Mouse (Mus musculus): ENCODE data around the gene Scnn1a. TPM values are rescaled to one million over a fixed set of nuclear protein-coding genes. Genes with fewer than 3 reads are reported as not detected.

Gene Scnn1a
- polyA plus RNA-seq, 1 experiment from 2014 or later = 0.98 TPM

- peaks cover 22% of the 10 kb centered on the region; the same call in 1 of the 2 replicates for H3K27me3 ChIP-seq (ENCODE audit: insufficient read depth, poor library complexity, severe bottlenecking)
- WGBS = under 1% methylated on average over 27 of the region's 27 CpGs
- H3K4me1 ChIP-seq = peaks cover 58% of the 10 kb centered on the region
These were observed 29.2 kb downstream of the Scnn1a start for GRCm38 (mm10) chr6:125349575-125350230.

DNA sequence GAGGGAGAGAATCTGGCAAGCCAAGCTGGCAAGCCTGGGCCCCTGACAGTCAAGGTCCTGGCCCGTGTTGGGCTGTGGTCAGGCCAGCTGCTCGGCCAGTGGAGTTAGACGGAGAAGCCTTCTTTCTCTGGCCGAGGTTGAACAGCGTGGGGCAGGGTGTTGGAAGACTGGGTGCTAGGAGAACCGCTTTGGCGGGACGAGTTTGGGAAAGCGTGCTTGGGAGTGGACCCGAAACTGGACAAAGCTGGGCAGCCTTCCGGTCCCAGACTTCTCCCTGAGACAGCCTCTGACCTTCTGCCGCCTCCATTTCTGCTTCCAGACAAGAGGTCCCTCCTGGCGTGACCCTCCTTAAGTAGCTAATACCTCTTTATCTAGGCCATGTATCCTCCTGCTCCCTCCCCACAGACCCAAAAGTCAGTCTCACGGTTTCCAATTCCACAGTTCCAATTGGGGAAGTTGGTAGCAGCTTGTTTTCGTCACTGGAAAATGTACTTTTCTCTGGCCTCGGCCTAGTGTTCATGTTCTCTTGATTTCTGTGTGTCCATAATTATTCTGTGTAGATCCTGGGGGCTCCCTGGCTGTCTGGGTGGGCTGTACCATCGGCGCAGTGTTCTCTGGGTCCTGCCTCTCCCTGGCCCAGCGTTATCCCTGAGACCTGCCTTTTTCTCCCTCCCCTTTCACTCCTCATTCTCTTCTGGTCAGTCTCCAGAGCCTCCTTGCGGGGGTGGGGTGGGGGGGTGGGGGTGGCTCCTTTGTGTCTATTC lies 30.0 kb downstream of the Scnn1a start:
- DNase-seq (ENCODE audit: low spot score) = no peak
- H3K27me3 ChIP-seq (ENCODE audit: insufficient read depth, poor library complexity, severe bottlenecking) = peaks cover 16% of the 10 kb centered on the region; the same call in 1 of the 2 replicates
- H3K9me3 ChIP-seq = no peaks in the 10 kb centered on the region
- peak overlapping the region; percentile 78 for H3K4me3 ChIP-seq
- 5% methylated on average over 20 of the region's 20 CpGs for WGBS
- H3K36me3 ChIP-seq = no peaks in the 10 kb centered on the region
- peaks cover 66% of the 10 kb centered on the region for H3K4me1 ChIP-seq
- H3K27ac ChIP-seq = peak overlapping the region; percentile 86

More at GRCm38 (mm10) chr6:125349575-125350230, 29.2 kb downstream of the Scnn1a start:
- no peaks in the 10 kb centered on the region for H3K9me3 ChIP-seq
- DNase-seq (ENCODE audit: low spot score) = no peak
- H3K36me3 ChIP-seq = no peaks in the 10 kb centered on the region
- peak overlapping the region; percentile 78 for H3K4me3 ChIP-seq
- H3K27ac ChIP-seq = peak overlapping the region; percentile 86

GRCm38 (mm10) chr6:125350995-125351324 lies 30.5 kb downstream of the Scnn1a start:
- H3K27me3 ChIP-seq (ENCODE audit: insufficient read depth, poor library complexity, severe bottlenecking) = peaks cover 16% of the 10 kb centered on the region; the same call in 1 of the 2 replicates
- no peaks in the 10 kb centered on the region for H3K9me3 ChIP-seq
- H3K36me3 ChIP-seq = no peaks in the 10 kb centered on the region
- DNase-seq (ENCODE audit: low spot score) = no peak
- peaks cover 71% of the 10 kb centered on the region for H3K4me1 ChIP-seq
- peak overlapping the region; percentile 86 for H3K27ac ChIP-seq
- 85% methylated on average over 2 of the region's 2 CpGs for WGBS
- H3K4me3 ChIP-seq = peak overlapping the region; percentile 78

- Histone ChIP-seq H3K4me3 (no peak overlapping the region), H3K9me3 (no peaks in the 10 kb centered on the region), H3K27ac (no peak overlapping the region), H3K27me3 (ENCODE audit: insufficient read depth, poor library complexity, severe bottlenecking) (peaks cover 16% of the 10 kb centered on the region; the same call in 1 of the 2 replicates), H3K36me3 (no peaks in the 10 kb centered on the region), H3K4me1 (peaks cover 76% of the 10 kb centered on the region)
- WGBS = 49% methylated on average over 8 of the region's 8 CpGs
- no peak for DNase-seq (ENCODE audit: low spot score)
These were observed 31.0 kb downstream of the Scnn1a start for GRCm38 (mm10) chr6:125351368-125352045.

DNA sequence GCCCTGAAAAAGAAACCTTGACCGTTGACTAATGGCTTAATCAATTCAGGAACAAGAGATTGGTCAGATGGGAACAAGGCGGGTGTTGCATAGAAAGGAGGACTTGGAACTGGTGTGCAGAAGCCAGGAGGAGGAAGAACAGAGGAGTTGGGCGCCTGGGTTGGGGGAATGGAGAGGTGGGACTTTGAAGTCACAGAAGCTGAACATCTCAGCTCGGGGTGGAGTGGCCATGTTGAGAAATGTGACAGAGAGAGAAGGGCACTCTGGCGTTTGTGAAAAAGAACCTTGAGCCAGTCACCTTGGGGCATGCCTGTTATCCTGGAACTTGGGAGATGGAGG lies 31.6 kb downstream of the Scnn1a start:
- Histone ChIP-seq H3K4me3 (no peak overlapping the region), H3K27ac (no peak overlapping the region), H3K4me1 (peaks cover 79% of the 10 kb centered on the region), H3K9me3 (no peaks in the 10 kb centered on the region), H3K36me3 (peaks cover under 1% of the 10 kb centered on the region; the same call in 1 of the 2 replicates), H3K27me3 (ENCODE audit: insufficient read depth, poor library complexity, severe bottlenecking) (peaks cover 16% of the 10 kb centered on the region; the same call in 1 of the 2 replicates)
- WGBS = 55% methylated on average over 5 of the region's 5 CpGs
- no peak for DNase-seq (ENCODE audit: low spot score)

DNA sequence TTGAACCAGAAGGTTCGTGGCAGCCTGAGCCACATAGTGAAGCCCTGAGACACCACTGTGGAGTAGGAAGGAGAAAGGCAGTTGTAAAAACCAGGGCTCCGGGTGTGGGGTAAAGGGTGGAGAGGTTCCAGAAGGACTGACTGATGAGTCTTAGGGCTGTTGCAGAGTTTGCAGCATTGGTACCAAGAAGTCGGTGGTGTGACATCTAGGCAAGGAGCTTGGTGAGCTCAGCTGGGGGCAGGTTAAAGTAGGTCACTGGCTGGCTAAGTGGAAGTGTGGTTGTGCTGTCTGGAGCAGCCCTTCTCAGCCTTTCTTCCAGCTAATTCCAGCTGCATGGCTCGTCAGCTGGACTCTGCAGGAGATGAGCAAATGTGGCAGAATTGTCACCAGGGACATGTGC lies 32.4 kb downstream of the Scnn1a start:
- 0 out of 2 replicates have a peak overlapping the region, but pooled peaks have one; percentile 17 for H3K27ac ChIP-seq

GRCm38 (mm10) chr6:125353221-125353620 lies 32.8 kb downstream of the Scnn1a start:
- no peaks in the 10 kb centered on the region for H3K9me3 ChIP-seq
- H3K27me3 ChIP-seq (ENCODE audit: insufficient read depth, poor library complexity, severe bottlenecking) = peaks cover 25% of the 10 kb centered on the region
- 0 out of 2 replicates have a peak overlapping the region, but pooled peaks have one; percentile 17 for H3K27ac ChIP-seq
- no peak for DNase-seq (ENCODE audit: low spot score)
- H3K4me3 ChIP-seq = no peak overlapping the region; the same call in 1 of the 2 replicates
- H3K4me1 ChIP-seq = peaks cover 77% of the 10 kb centered on the region
- H3K36me3 ChIP-seq = peaks cover 13% of the 10 kb centered on the region
- 68% methylated on average over 11 of the region's 11 CpGs for WGBS

More for the DNA sequence above, 32.4 kb downstream of the Scnn1a start:
- no peaks in the 10 kb centered on the region for H3K9me3 ChIP-seq
- WGBS = 52% methylated on average over 4 of the region's 4 CpGs
- DNase-seq (ENCODE audit: low spot score) = no peak
- H3K27me3 ChIP-seq (ENCODE audit: insufficient read depth, poor library complexity, severe bottlenecking) = peaks cover 21% of the 10 kb centered on the region
- peaks cover 9% of the 10 kb centered on the region for H3K36me3 ChIP-seq
- H3K4me3 ChIP-seq = no peak overlapping the region; the same call in 1 of the 2 replicates
- H3K4me1 ChIP-seq = peaks cover 79% of the 10 kb centered on the region

DNA sequence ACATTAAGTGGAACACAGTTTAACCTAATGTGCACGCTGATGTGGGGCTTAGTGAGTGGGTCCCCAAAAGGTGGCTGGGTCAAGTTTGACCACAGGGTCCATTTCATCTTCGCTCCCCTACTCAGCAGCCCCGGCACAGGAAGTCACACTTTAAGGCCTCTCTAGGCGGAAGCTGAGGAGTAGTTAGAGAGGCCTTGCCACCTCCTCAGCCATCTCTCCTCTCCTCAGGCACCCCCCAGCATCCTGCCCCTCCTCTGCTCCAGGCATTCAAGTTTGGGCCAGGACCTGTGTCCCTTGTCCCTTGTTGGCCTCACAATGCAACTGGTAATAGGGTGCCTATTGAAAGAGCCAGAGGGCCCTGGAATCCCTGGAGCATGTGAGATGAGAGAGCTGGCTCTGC lies 33.2 kb downstream of the Scnn1a start:
- Histone ChIP-seq H3K9me3 (no peaks in the 10 kb centered on the region), H3K27me3 (ENCODE audit: insufficient read depth, poor library complexity, severe bottlenecking) (peaks cover 25% of the 10 kb centered on the region), H3K27ac (peak overlapping the region; percentile 60), H3K36me3 (peaks cover 17% of the 10 kb centered on the region), H3K4me3 (no peak overlapping the region), H3K4me1 (peaks cover 73% of the 10 kb centered on the region)
- no peak for DNase-seq (ENCODE audit: low spot score)
- WGBS = 71% methylated on average over 4 of the region's 4 CpGs

- peaks cover 72% of the 10 kb centered on the region for H3K4me1 ChIP-seq
- H3K36me3 ChIP-seq = peaks cover 24% of the 10 kb centered on the region
- peak overlapping the region; percentile 60 for H3K27ac ChIP-seq
- no peak for DNase-seq (ENCODE audit: low spot score)
- peak overlapping the region; percentile 16 for H3K4me3 ChIP-seq
- no peaks in the 10 kb centered on the region for H3K9me3 ChIP-seq
- H3K27me3 ChIP-seq (ENCODE audit: insufficient read depth, poor library complexity, severe bottlenecking) = peaks cover 25% of the 10 kb centered on the region
- 5% methylated on average over 14 of the region's 14 CpGs for WGBS
These were observed 34.1 kb downstream of the Scnn1a start for GRCm38 (mm10) chr6:125354352-125355151.

GRCm38 (mm10) chr6:125355197-125355741 lies 34.8 kb downstream of the Scnn1a start:
- no peak for DNase-seq (ENCODE audit: low spot score)
- 3% methylated on average over 10 of the region's 10 CpGs for WGBS
- Histone ChIP-seq H3K27me3 (ENCODE audit: insufficient read depth, poor library complexity, severe bottlenecking) (peaks cover 29% of the 10 kb centered on the region), H3K4me3 (peak overlapping the region; percentile 16), H3K27ac (peak overlapping the region; percentile 7; the same call in 1 of the 2 replicates), H3K4me1 (peaks cover 66% of the 10 kb centered on the region), H3K36me3 (peaks cover 31% of the 10 kb centered on the region), H3K9me3 (no peaks in the 10 kb centered on the region)

GRCm38 (mm10) chr6:125356264-125356663 lies 35.8 kb downstream of the Scnn1a start:
- Histone ChIP-seq H3K27ac (no peak overlapping the region), H3K36me3 (peaks cover 41% of the 10 kb centered on the region)
- WGBS = 22% methylated on average over 8 of the region's 8 CpGs

GRCm38 (mm10) chr6:125357334-125357733 lies 36.9 kb downstream of the Scnn1a start:
- no peak for DNase-seq (ENCODE audit: low spot score)
- WGBS = 87% methylated on average over 15 of the region's 15 CpGs
- no peak overlapping the region for H3K27ac ChIP-seq
- H3K4me1 ChIP-seq = peaks cover 58% of the 10 kb centered on the region
- H3K36me3 ChIP-seq = peaks cover 52% of the 10 kb centered on the region
- peaks cover 41% of the 10 kb centered on the region for H3K27me3 ChIP-seq (ENCODE audit: insufficient read depth, poor library complexity, severe bottlenecking)
- no peak overlapping the region for H3K4me3 ChIP-seq
- no peaks in the 10 kb centered on the region for H3K9me3 ChIP-seq

More at GRCm38 (mm10) chr6:125356264-125356663, 35.8 kb downstream of the Scnn1a start:
- no peak for DNase-seq (ENCODE audit: low spot score)
- no peaks in the 10 kb centered on the region for H3K9me3 ChIP-seq
- H3K27me3 ChIP-seq (ENCODE audit: insufficient read depth, poor library complexity, severe bottlenecking) = peaks cover 39% of the 10 kb centered on the region
- no peak overlapping the region for H3K4me3 ChIP-seq
- peaks cover 62% of the 10 kb centered on the region for H3K4me1 ChIP-seq

All from heart, embryonic 10.5 days (tissue).